Mouse (Mus musculus): ENCODE results near the gene 4930402H24Rik. TPM values are rescaled to one million over a fixed set of nuclear protein-coding genes. Genes with fewer than 3 reads are reported as not detected.
A peak's percentile ranks its signal among the peaks of the same experiment; 100 is the strongest.

4930402H24Rik gene
- polyA plus RNA-seq, 1 experiment from 2014 or later = 25.9 TPM

- no peak for ATAC-seq
- Histone ChIP-seq H3K9ac (ENCODE audit: low read depth, low read length) (no peak overlapping the region), H3K4me3 (ENCODE audit: low read length) (no peak overlapping the region), H3K36me3 (ENCODE audit: control insufficient read depth, insufficient read depth, low read length) (peaks cover 2% of the 10 kb centered on the region; the same call in 1 of the 2 replicates), H3K27ac (ENCODE audit: low read length) (no peak overlapping the region), H3K27me3 (replicated peaks; ENCODE audit: control insufficient read depth, insufficient read depth, low read length) (no peaks in the 10 kb centered on the region), H3K4me1 (ENCODE audit: control insufficient read depth, insufficient read depth, low read length) (no peaks in the 10 kb centered on the region), H3K9me3 (ENCODE audit: control insufficient read depth, low read length) (no peaks in the 10 kb centered on the region), H3K4me2 (ENCODE audit: low read depth, low read length) (no peak overlapping the region)
- 85% methylated on average over 7 of the region's 7 CpGs for WGBS
Observed at GRCm38 (mm10) chr2:130776610-130777009, 129.6 kb downstream of the 4930402H24Rik start.

- H3K27me3 ChIP-seq (replicated peaks; ENCODE audit: control insufficient read depth, insufficient read depth, low read length) = no peaks in the 10 kb centered on the region
- H3K4me2 ChIP-seq (ENCODE audit: low read depth, low read length) = no peak overlapping the region
- H3K36me3 ChIP-seq (ENCODE audit: control insufficient read depth, insufficient read depth, low read length) = no peaks in the 10 kb centered on the region; the same call in 1 of the 2 replicates
- 75% methylated on average over 2 of the region's 2 CpGs for WGBS
- ATAC-seq = no peak
- H3K4me1 ChIP-seq (ENCODE audit: control insufficient read depth, insufficient read depth, low read length) = no peaks in the 10 kb centered on the region
- H3K9me3 ChIP-seq (ENCODE audit: control insufficient read depth, low read length) = no peaks in the 10 kb centered on the region
- no peak overlapping the region for H3K4me3 ChIP-seq (ENCODE audit: low read length)
- no peak overlapping the region for H3K9ac ChIP-seq (ENCODE audit: low read depth, low read length)
- no peak overlapping the region for H3K27ac ChIP-seq (ENCODE audit: low read length)
Observed at GRCm38 (mm10) chr2:130767483-130767882, 138.7 kb downstream of the 4930402H24Rik start.

- no peak overlapping the region for H3K27ac ChIP-seq (ENCODE audit: low read length)
- H3K9ac ChIP-seq (ENCODE audit: low read depth, low read length) = no peak overlapping the region
- H3K4me2 ChIP-seq (ENCODE audit: low read depth, low read length) = no peak overlapping the region
- no peak for ATAC-seq
- H3K4me3 ChIP-seq (ENCODE audit: low read length) = no peak overlapping the region
- H3K36me3 ChIP-seq (ENCODE audit: control insufficient read depth, insufficient read depth, low read length) = no peaks in the 10 kb centered on the region; the same call in none of the 2 replicates
- no peaks in the 10 kb centered on the region for H3K4me1 ChIP-seq (ENCODE audit: control insufficient read depth, insufficient read depth, low read length)
- 85% methylated on average over 3 of the region's 3 CpGs for WGBS
- no peaks in the 10 kb centered on the region for H3K27me3 ChIP-seq (replicated peaks; ENCODE audit: control insufficient read depth, insufficient read depth, low read length)
- H3K9me3 ChIP-seq (ENCODE audit: control insufficient read depth, low read length) = no peaks in the 10 kb centered on the region
Observed at GRCm38 (mm10) chr2:130765396-130765795, 140.8 kb downstream of the 4930402H24Rik start.

GRCm38 (mm10) chr2:130760876-130761275 is 145.3 kb downstream of the 4930402H24Rik start:
- no peak overlapping the region for H3K4me2 ChIP-seq (ENCODE audit: low read depth, low read length)
- no peaks in the 10 kb centered on the region for H3K27me3 ChIP-seq (replicated peaks; ENCODE audit: control insufficient read depth, insufficient read depth, low read length)
- no peaks in the 10 kb centered on the region; the same call in 1 of the 2 replicates for H3K36me3 ChIP-seq (ENCODE audit: control insufficient read depth, insufficient read depth, low read length)
- 0 out of 2 replicates have a peak, but pooled peaks have one; percentile 33 for ATAC-seq
- no peak overlapping the region for H3K4me3 ChIP-seq (ENCODE audit: low read length)
- H3K27ac ChIP-seq (ENCODE audit: low read length) = no peak overlapping the region; the same call in 1 of the 2 replicates
- 77% methylated on average over 6 of the region's 6 CpGs for WGBS
- H3K9me3 ChIP-seq (ENCODE audit: control insufficient read depth, low read length) = no peaks in the 10 kb centered on the region
- H3K4me1 ChIP-seq (ENCODE audit: control insufficient read depth, insufficient read depth, low read length) = no peaks in the 10 kb centered on the region
- no peak overlapping the region for H3K9ac ChIP-seq (ENCODE audit: low read depth, low read length)

GRCm38 (mm10) chr2:130755061-130755607 is 151.1 kb downstream of the 4930402H24Rik start:
- Histone ChIP-seq H3K9ac (ENCODE audit: low read depth, low read length) (no peak overlapping the region), H3K27ac (ENCODE audit: low read length) (no peak overlapping the region), H3K4me2 (ENCODE audit: low read depth, low read length) (no peak overlapping the region), H3K27me3 (replicated peaks; ENCODE audit: control insufficient read depth, insufficient read depth, low read length) (no peaks in the 10 kb centered on the region), H3K4me3 (ENCODE audit: low read length) (no peak overlapping the region), H3K9me3 (ENCODE audit: control insufficient read depth, low read length) (no peaks in the 10 kb centered on the region), H3K4me1 (ENCODE audit: control insufficient read depth, insufficient read depth, low read length) (no peaks in the 10 kb centered on the region), H3K36me3 (ENCODE audit: control insufficient read depth, insufficient read depth, low read length) (no peaks in the 10 kb centered on the region)
- WGBS = 64% methylated on average over 7 of the region's 7 CpGs
- ATAC-seq = no peak

GRCm38 (mm10) chr2:130754596-130754995 is 151.6 kb downstream of the 4930402H24Rik start:
- no peaks in the 10 kb centered on the region for H3K9me3 ChIP-seq (ENCODE audit: control insufficient read depth, low read length)
- WGBS = 91% methylated on average over 3 of the region's 3 CpGs
- no peaks in the 10 kb centered on the region for H3K36me3 ChIP-seq (ENCODE audit: control insufficient read depth, insufficient read depth, low read length)

GRCm38 (mm10) chr2:130750449-130750848 is 155.8 kb downstream of the 4930402H24Rik start:
- H3K27me3 ChIP-seq (replicated peaks; ENCODE audit: control insufficient read depth, insufficient read depth, low read length) = no peaks in the 10 kb centered on the region
- peaks cover 11% of the 10 kb centered on the region for H3K36me3 ChIP-seq (ENCODE audit: control insufficient read depth, insufficient read depth, low read length)
- no peak overlapping the region for H3K9ac ChIP-seq (ENCODE audit: low read depth, low read length)
- H3K4me2 ChIP-seq (ENCODE audit: low read depth, low read length) = no peak overlapping the region
- 59% methylated on average over 8 of the region's 8 CpGs for WGBS
- H3K27ac ChIP-seq (ENCODE audit: low read length) = no peak overlapping the region
- no peaks in the 10 kb centered on the region; the same call in 1 of the 2 replicates for H3K9me3 ChIP-seq (ENCODE audit: control insufficient read depth, low read length)
- no peak overlapping the region for H3K4me3 ChIP-seq (ENCODE audit: low read length)
- ATAC-seq = no peak
- H3K4me1 ChIP-seq (ENCODE audit: control insufficient read depth, insufficient read depth, low read length) = no peaks in the 10 kb centered on the region

More at GRCm38 (mm10) chr2:130754596-130754995, 151.6 kb downstream of the 4930402H24Rik start:
- no peak overlapping the region for H3K4me2 ChIP-seq (ENCODE audit: low read depth, low read length)
- H3K9ac ChIP-seq (ENCODE audit: low read depth, low read length) = no peak overlapping the region
- H3K27me3 ChIP-seq (replicated peaks; ENCODE audit: control insufficient read depth, insufficient read depth, low read length) = no peaks in the 10 kb centered on the region
- no peak overlapping the region for H3K27ac ChIP-seq (ENCODE audit: low read length)
- ATAC-seq = no peak
- no peaks in the 10 kb centered on the region for H3K4me1 ChIP-seq (ENCODE audit: control insufficient read depth, insufficient read depth, low read length)
- H3K4me3 ChIP-seq (ENCODE audit: low read length) = no peak overlapping the region

GRCm38 (mm10) chr2:130749708-130750107 is 156.5 kb downstream of the 4930402H24Rik start:
- no peak overlapping the region for H3K4me3 ChIP-seq (ENCODE audit: low read length)
- no peaks in the 10 kb centered on the region for H3K27me3 ChIP-seq (replicated peaks; ENCODE audit: control insufficient read depth, insufficient read depth, low read length)
- H3K27ac ChIP-seq (ENCODE audit: low read length) = no peak overlapping the region
- no peak overlapping the region for H3K9ac ChIP-seq (ENCODE audit: low read depth, low read length)
- no peak for ATAC-seq
- no peaks in the 10 kb centered on the region; the same call in 1 of the 2 replicates for H3K9me3 ChIP-seq (ENCODE audit: control insufficient read depth, low read length)
- H3K4me2 ChIP-seq (ENCODE audit: low read depth, low read length) = no peak overlapping the region
- 86% methylated on average over 3 of the region's 3 CpGs for WGBS
- no peaks in the 10 kb centered on the region for H3K4me1 ChIP-seq (ENCODE audit: control insufficient read depth, insufficient read depth, low read length)
- H3K36me3 ChIP-seq (ENCODE audit: control insufficient read depth, insufficient read depth, low read length) = peaks cover 15% of the 10 kb centered on the region

GRCm38 (mm10) chr2:130743576-130743975 is 162.6 kb downstream of the 4930402H24Rik start:
- Histone ChIP-seq H3K27ac (ENCODE audit: low read length) (no peak overlapping the region), H3K4me1 (ENCODE audit: control insufficient read depth, insufficient read depth, low read length) (no peaks in the 10 kb centered on the region), H3K9ac (ENCODE audit: low read depth, low read length) (no peak overlapping the region), H3K4me2 (ENCODE audit: low read depth, low read length) (no peak overlapping the region), H3K27me3 (replicated peaks; ENCODE audit: control insufficient read depth, insufficient read depth, low read length) (no peaks in the 10 kb centered on the region), H3K9me3 (ENCODE audit: control insufficient read depth, low read length) (no peaks in the 10 kb centered on the region; the same call in 1 of the 2 replicates), H3K4me3 (ENCODE audit: low read length) (no peak overlapping the region), H3K36me3 (ENCODE audit: control insufficient read depth, insufficient read depth, low read length) (peaks cover 28% of the 10 kb centered on the region)
- 97% methylated on average over 1 of the region's 1 CpGs for WGBS
- ATAC-seq = no peak

- no peak overlapping the region for H3K4me3 ChIP-seq (ENCODE audit: low read length)
Observed at GRCm38 (mm10) chr2:130740096-130740495, 166.1 kb downstream of the 4930402H24Rik start.

More at GRCm38 (mm10) chr2:130740096-130740495, 166.1 kb downstream of the 4930402H24Rik start:
- H3K4me2 ChIP-seq (ENCODE audit: low read depth, low read length) = no peak overlapping the region
- no peaks in the 10 kb centered on the region for H3K4me1 ChIP-seq (ENCODE audit: control insufficient read depth, insufficient read depth, low read length)
- H3K9ac ChIP-seq (ENCODE audit: low read depth, low read length) = no peak overlapping the region
- WGBS = 65% methylated on average over 4 of the region's 4 CpGs
- ATAC-seq = no peak
- no peak overlapping the region for H3K27ac ChIP-seq (ENCODE audit: low read length)
- no peaks in the 10 kb centered on the region for H3K27me3 ChIP-seq (replicated peaks; ENCODE audit: control insufficient read depth, insufficient read depth, low read length)
- peaks cover 14% of the 10 kb centered on the region; the same call in 1 of the 2 replicates for H3K36me3 ChIP-seq (ENCODE audit: control insufficient read depth, insufficient read depth, low read length)
- no peaks in the 10 kb centered on the region for H3K9me3 ChIP-seq (ENCODE audit: control insufficient read depth, low read length)
